Mouse (Mus musculus) olfactory bulb, adult 2 months (tissue): ENCODE measurements around the gene Cd79a.

Experiments used
- CTCF ChIP-seq: fragments of 200-500 bp; IDR thresholded peaks from 2 replicates; pipeline ENCODE4 v1.5.1; 2012; ENCODE audit warnings: low read depth, mild to moderate bottlenecking, low read length, moderate library complexity; ENCODE audit not compliant: insufficient read depth
- POLR2A ChIP-seq: fragments of 200-500 bp; IDR thresholded peaks from 2 replicates; pipeline ENCODE4 v1.6.1; 2012; ENCODE audit warnings: mild to moderate bottlenecking, low read depth, low read length, moderate library complexity; ENCODE audit not compliant: insufficient read depth

- TF ChIP-seq CTCF: no peak
- TF ChIP-seq POLR2A: no peak
Observed at GRCm38 (mm10) chr7:24851596-24852325, 45.4 kb upstream of the Cd79a start.
